21 mouse cellular contexts compared by ENCODE assay signal in the genomic region with DNA sequence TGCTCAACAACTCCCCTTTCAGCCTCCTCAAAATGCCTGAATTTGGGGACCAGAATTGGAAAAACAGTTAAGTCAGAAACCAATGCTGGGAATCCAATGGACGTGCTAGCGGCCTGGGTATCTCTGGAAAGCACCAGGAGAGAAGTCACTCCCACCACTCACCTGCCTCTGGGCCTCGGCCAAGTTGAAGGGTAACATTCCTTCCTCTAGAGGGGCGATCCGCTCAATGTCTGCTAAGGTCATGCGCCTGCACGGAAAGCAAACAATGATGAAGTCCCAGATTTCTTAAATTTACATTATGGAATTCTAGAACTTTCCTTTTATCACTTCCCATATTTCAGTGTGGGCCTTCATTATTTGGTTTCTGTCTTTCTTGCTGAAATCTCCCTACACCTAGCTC.
DNase-seq lines count a peak whose midpoint lies in the region; ATAC-seq and TF ChIP-seq lines count a peak whose summit lies in the region.
"Had no signal": no experiment of that assay in that cellular context is flagged by ENCODE, and none has a peak within 500 bp of the region (broad histone marks: within the 10 kb centered on the region; RNA-seq: fewer than 3 reads in every experiment).

No protein-coding gene starts in this region.

- no peak for ATAC-seq in intestine, postnatal 0 days
- ATAC-seq in intestine, embryonic 16.5 days: no peak
- no peak for ATAC-seq in embryonic facial prominence, embryonic 13.5 days (ENCODE audit: insufficient number of reproducible peaks, insufficient read depth, low FRiP score, low TSS enrichment, low read depth)
- no peak for ATAC-seq in liver, postnatal 0 days

- peak; percentile 85 for DNase-seq in ES-CJ7 (ENCODE audit: low read depth, low spot score)
- no peak for DNase-seq in left cerebral cortex, postnatal 10 days (ENCODE audit: extremely low spot score in 1 of 2, low spot score in 2 of 2)
- DNase-seq in hindbrain, embryonic 10.5 days (ENCODE audit: low spot score): no peak
- DNase-seq in liver, postnatal 0 days: no peak
- DNase-seq: adrenal gland, adult 2 months; cerebellum, adult 11-12 months; gastrocnemius, postnatal 25 days; liver, embryonic 13.5 days; right cerebral cortex, adult 18-20 months; spleen, adult 18-20 months; thymus, postnatal 14 days had no signal

- H3K27ac ChIP-seq in intestine, postnatal 0 days (ENCODE audit: low read depth, low read length): no peak overlapping the region
- H3K27ac ChIP-seq in intestine, embryonic 16.5 days (ENCODE audit: low read length): no peak overlapping the region
- H3K27ac ChIP-seq in embryonic facial prominence, embryonic 13.5 days: peak overlapping the region; percentile 74
- H3K27ac ChIP-seq in hindbrain, embryonic 10.5 days: no peak overlapping the region
- H3K27ac ChIP-seq in liver, postnatal 0 days (ENCODE audit: low read depth): no peak overlapping the region
- H3K27ac ChIP-seq: hindbrain, embryonic 15.5 days; layer of hippocampus, adult 2 months; liver, embryonic 13.5 days; midbrain, embryonic 12.5 days; neural tube, embryonic 15.5 days; stomach, embryonic 15.5 days had no signal

- H3K4me3 ChIP-seq in intestine, postnatal 0 days (ENCODE audit: low read depth, low read length): no peak overlapping the region
- H3K4me3 ChIP-seq in intestine, embryonic 16.5 days (ENCODE audit: low read length): no peak overlapping the region
- no peak overlapping the region for H3K4me3 ChIP-seq in E14TG2a.4 (replicated peaks; ENCODE audit: low read length)
- no peak overlapping the region for H3K4me3 ChIP-seq in embryonic facial prominence, embryonic 13.5 days
- H3K4me3 ChIP-seq in hindbrain, embryonic 10.5 days: no peak overlapping the region
- no peak overlapping the region for H3K4me3 ChIP-seq in liver, postnatal 0 days (ENCODE audit: low read depth, low read length)
- H3K4me3 ChIP-seq: erythroblast, embryonic 14.5 days; hindbrain, embryonic 15.5 days; layer of hippocampus, adult 2 months; liver, embryonic 13.5 days; midbrain, embryonic 12.5 days; neural tube, embryonic 15.5 days; stomach, embryonic 15.5 days had no signal

- no peaks in the 10 kb centered on the region for H3K4me1 ChIP-seq in intestine, postnatal 0 days (replicated peaks; ENCODE audit: control insufficient read depth, insufficient read depth, low read length)
- H3K4me1 ChIP-seq in intestine, embryonic 16.5 days (ENCODE audit: control insufficient read depth, insufficient read depth, low read length): no peaks in the 10 kb centered on the region
- H3K4me1 ChIP-seq in E14TG2a.4 (replicated peaks; ENCODE audit: low read depth, low read length): peaks cover 73% of the 10 kb centered on the region
- H3K4me1 ChIP-seq in embryonic facial prominence, embryonic 13.5 days: peaks cover 38% of the 10 kb centered on the region
- peaks cover 5% of the 10 kb centered on the region; the same call in 1 of the 2 replicates for H3K4me1 ChIP-seq in hindbrain, embryonic 10.5 days (replicated peaks)
- H3K4me1 ChIP-seq in liver, postnatal 0 days (ENCODE audit: insufficient read depth): no peaks in the 10 kb centered on the region
- H3K4me1 ChIP-seq: hindbrain, embryonic 15.5 days; midbrain, embryonic 12.5 days; neural tube, embryonic 15.5 days; stomach, embryonic 15.5 days had no signal

- intact Hi-C loops in left cerebral cortex, postnatal 10 days (cut with DNase I): no loop called here

- no peak overlapping the region for H3K9ac ChIP-seq in intestine, postnatal 0 days (ENCODE audit: low read depth, low read length)
- no peak overlapping the region for H3K9ac ChIP-seq in intestine, embryonic 16.5 days (ENCODE audit: low read depth, low read length)
- H3K9ac ChIP-seq in embryonic facial prominence, embryonic 13.5 days: no peak overlapping the region
- H3K9ac ChIP-seq in liver, postnatal 0 days (replicated peaks): no peak overlapping the region
- H3K9ac ChIP-seq: hindbrain, embryonic 15.5 days; liver, embryonic 13.5 days; midbrain, embryonic 12.5 days; neural tube, embryonic 15.5 days; stomach, embryonic 15.5 days had no signal

- 90% methylated on average over 7 of the region's 7 CpGs for WGBS in intestine, postnatal 0 days
- WGBS in intestine, embryonic 16.5 days: 85% methylated on average over 7 of the region's 7 CpGs
- 61% methylated on average over 7 of the region's 7 CpGs for WGBS in embryonic facial prominence, embryonic 13.5 days
- WGBS in hindbrain, embryonic 10.5 days: 84% methylated on average over 7 of the region's 7 CpGs
- 87% methylated on average over 7 of the region's 7 CpGs for WGBS in liver, postnatal 0 days (ENCODE audit: insufficient replicate concordance)

- peaks cover 17% of the 10 kb centered on the region; the same call in 1 of the 2 replicates for H3K36me3 ChIP-seq in intestine, postnatal 0 days (ENCODE audit: control insufficient read depth, insufficient read depth)
- H3K36me3 ChIP-seq in intestine, embryonic 16.5 days (ENCODE audit: control insufficient read depth, insufficient read depth, low read length): no peaks in the 10 kb centered on the region
- peaks cover 58% of the 10 kb centered on the region for H3K36me3 ChIP-seq in E14TG2a.4 (ENCODE audit: insufficient read depth, low read length)
- no peaks in the 10 kb centered on the region for H3K36me3 ChIP-seq in embryonic facial prominence, embryonic 13.5 days
- H3K36me3 ChIP-seq in hindbrain, embryonic 10.5 days: peaks cover 36% of the 10 kb centered on the region
- peaks cover 32% of the 10 kb centered on the region for H3K36me3 ChIP-seq in liver, postnatal 0 days (replicated peaks; ENCODE audit: insufficient read depth, low read length)
- H3K36me3 ChIP-seq: hindbrain, embryonic 15.5 days; midbrain, embryonic 12.5 days; neural tube, embryonic 15.5 days; stomach, embryonic 15.5 days had no signal

- TF ChIP-seq CTCF in intestine, postnatal 0 days (IDR thresholded peaks at IDR 0.05; ENCODE audit: low read depth): peak; percentile 8; the same call in 1 of the 2 replicates
- peak; percentile 65 for TF ChIP-seq CTCF in E14TG2a.4 (conservative IDR thresholded peaks at IDR 0.05; ENCODE audit: low read length)
- TF ChIP-seq CTCF in liver, postnatal 0 days (IDR thresholded peaks at IDR 0.05; ENCODE audit: low read depth): no peak

- no peaks in the 10 kb centered on the region for H3K9me3 ChIP-seq in intestine, postnatal 0 days (ENCODE audit: control insufficient read depth)
- no peaks in the 10 kb centered on the region for H3K9me3 ChIP-seq in intestine, embryonic 16.5 days (ENCODE audit: control insufficient read depth, low read length)
- H3K9me3 ChIP-seq in E14TG2a.4 (ENCODE audit: low read length): no peaks in the 10 kb centered on the region
- no peaks in the 10 kb centered on the region for H3K9me3 ChIP-seq in embryonic facial prominence, embryonic 13.5 days
- no peaks in the 10 kb centered on the region for H3K9me3 ChIP-seq in hindbrain, embryonic 10.5 days
- no peaks in the 10 kb centered on the region for H3K9me3 ChIP-seq in liver, postnatal 0 days (ENCODE audit: low read length)
- H3K9me3 ChIP-seq: hindbrain, embryonic 15.5 days; liver, embryonic 13.5 days; midbrain, embryonic 12.5 days; neural tube, embryonic 15.5 days; stomach, embryonic 15.5 days had no signal

- H3K27me3 ChIP-seq in intestine, postnatal 0 days (replicated peaks; ENCODE audit: control insufficient read depth, insufficient read depth, low read length): no peaks in the 10 kb centered on the region
- no peaks in the 10 kb centered on the region for H3K27me3 ChIP-seq in intestine, embryonic 16.5 days (replicated peaks; ENCODE audit: control insufficient read depth, insufficient read depth, low read length)
- no peaks in the 10 kb centered on the region for H3K27me3 ChIP-seq in E14TG2a.4 (ENCODE audit: insufficient read depth, low read length)
- H3K27me3 ChIP-seq in embryonic facial prominence, embryonic 13.5 days: no peaks in the 10 kb centered on the region
- H3K27me3 ChIP-seq in hindbrain, embryonic 10.5 days (ENCODE audit: insufficient read depth, poor library complexity, severe bottlenecking): no peaks in the 10 kb centered on the region
- H3K27me3 ChIP-seq in liver, postnatal 0 days (ENCODE audit: insufficient read depth, low read length): no peaks in the 10 kb centered on the region
- H3K27me3 ChIP-seq: hindbrain, embryonic 15.5 days; liver, embryonic 13.5 days; midbrain, embryonic 12.5 days; neural tube, embryonic 15.5 days; stomach, embryonic 15.5 days had no signal

- no peak for TF ChIP-seq EP300 in liver, postnatal 0 days (IDR thresholded peaks at IDR 0.05; ENCODE audit: low read depth)

- H3K4me2 ChIP-seq in intestine, postnatal 0 days (replicated peaks; ENCODE audit: low read depth): no peak overlapping the region
- no peak overlapping the region for H3K4me2 ChIP-seq in intestine, embryonic 16.5 days (ENCODE audit: low read depth, low read length)
- H3K4me2 ChIP-seq in embryonic facial prominence, embryonic 13.5 days: no peak overlapping the region
- H3K4me2 ChIP-seq in liver, postnatal 0 days (ENCODE audit: low read depth, low read length): no peak overlapping the region
- H3K4me2 ChIP-seq: hindbrain, embryonic 15.5 days; liver, embryonic 13.5 days; midbrain, embryonic 12.5 days; neural tube, embryonic 15.5 days; stomach, embryonic 15.5 days had no signal
